9 mouse cellular contexts compared by ENCODE assay signal in the genomic region with DNA sequence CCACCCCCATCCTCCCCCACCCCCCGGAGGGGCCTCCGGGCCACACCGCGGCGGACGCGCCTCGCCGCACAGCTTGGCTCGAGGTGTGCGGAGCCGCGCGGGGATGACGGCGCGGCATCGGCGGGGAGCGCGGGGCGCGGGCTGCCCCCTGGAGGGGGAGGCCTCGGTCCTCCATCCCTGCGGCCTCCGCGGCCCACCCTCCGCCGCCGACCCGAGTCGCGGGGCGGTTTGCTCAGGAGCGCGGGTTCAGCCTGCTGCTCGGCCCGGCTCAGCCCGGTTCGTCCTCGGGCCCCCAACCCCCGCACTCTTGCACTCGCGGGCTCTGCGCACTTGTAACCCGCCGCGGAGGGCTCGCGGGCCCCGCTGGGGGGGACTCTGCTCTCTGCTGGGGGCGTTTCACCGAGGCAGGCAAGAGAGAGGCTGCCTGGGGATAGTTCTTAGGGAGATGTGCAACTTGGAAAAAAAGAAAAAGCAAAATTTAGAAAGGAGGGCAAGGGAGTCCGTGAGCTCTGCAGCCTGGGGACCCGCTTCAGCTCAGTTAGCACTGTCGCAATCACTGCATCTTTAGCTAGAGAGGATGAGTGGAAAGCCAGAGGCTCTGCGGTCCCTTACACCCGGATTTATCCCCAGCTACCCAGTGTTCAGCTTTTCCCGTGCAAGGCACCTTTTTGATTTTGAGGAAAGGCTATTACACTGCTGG. TPM values are rescaled to one million over a fixed set of nuclear protein-coding genes. Genes with fewer than 3 reads are reported as not detected.
DNase-seq lines count a peak whose midpoint lies in the region; ATAC-seq and TF ChIP-seq lines count a peak whose summit lies in the region.
"Had no signal": no experiment of that assay in that cellular context is flagged by ENCODE, and none has a peak within 500 bp of the region (broad histone marks: within the 10 kb centered on the region; RNA-seq: fewer than 3 reads in every experiment).

No protein-coding gene starts in this region.

- TF ChIP-seq CTCF in gastrocnemius, adult 2 months (IDR thresholded peaks at IDR 0.05): no peak
- TF ChIP-seq CTCF in E14TG2a.4 (conservative IDR thresholded peaks at IDR 0.05; ENCODE audit: low read length): no peak

- no peaks in the 10 kb centered on the region for H3K36me3 ChIP-seq in E14TG2a.4 (ENCODE audit: insufficient read depth, low read length)
- H3K36me3 ChIP-seq in hindbrain, embryonic 14.5 days (replicated peaks; ENCODE audit: control insufficient read depth, insufficient read depth): no peaks in the 10 kb centered on the region
- H3K36me3 ChIP-seq in midbrain, embryonic 15.5 days (replicated peaks): no peaks in the 10 kb centered on the region

- peak overlapping the region; percentile 65 for H3K9ac ChIP-seq in hindbrain, embryonic 14.5 days
- peak overlapping the region; percentile 58 for H3K9ac ChIP-seq in midbrain, embryonic 15.5 days

- ATAC-seq in hindbrain, embryonic 14.5 days (ENCODE audit: low FRiP score): peak; percentile 55
- peak; percentile 57 for ATAC-seq in midbrain, embryonic 15.5 days (replicated peaks)

- under 1% methylated on average over 36 of the region's 59 CpGs for WGBS in hindbrain, embryonic 14.5 days
- 1% methylated on average over 45 of the region's 59 CpGs for WGBS in midbrain, embryonic 15.5 days

- H3K4me2 ChIP-seq in hindbrain, embryonic 14.5 days (replicated peaks): peak overlapping the region; percentile 93
- H3K4me2 ChIP-seq in midbrain, embryonic 15.5 days: peak overlapping the region; percentile 90

- DNase-seq in gastrocnemius, adult 2 months: peak; percentile 20
- DNase-seq in gastrocnemius, postnatal 25 days: no peak
- DNase-seq in embryo, embryonic 10 days (ENCODE audit: low spot score): peak; percentile 44
- DNase-seq in hindbrain, embryonic 14.5 days (ENCODE audit: low spot score): peak; percentile 36
- DNase-seq in B cell, adult 2 months: no peak
- no peak for DNase-seq in lung, postnatal 10 days

- H3K27me3 ChIP-seq in E14TG2a.4 (ENCODE audit: insufficient read depth, low read length): peaks cover 53% of the 10 kb centered on the region
- peaks cover 64% of the 10 kb centered on the region for H3K27me3 ChIP-seq in hindbrain, embryonic 14.5 days (ENCODE audit: control insufficient read depth, insufficient read depth, low read length)
- peaks cover 44% of the 10 kb centered on the region for H3K27me3 ChIP-seq in midbrain, embryonic 15.5 days (replicated peaks)

- no peak overlapping the region for H3K27ac ChIP-seq in gastrocnemius, adult 2 months
- H3K27ac ChIP-seq in hindbrain, embryonic 14.5 days: no peak overlapping the region
- H3K27ac ChIP-seq in midbrain, embryonic 15.5 days: peak overlapping the region; percentile 35; the same call in 1 of the 2 replicates

- no peaks in the 10 kb centered on the region; the same call in 1 of the 2 replicates for H3K4me1 ChIP-seq in E14TG2a.4 (replicated peaks; ENCODE audit: low read depth, low read length)
- H3K4me1 ChIP-seq in hindbrain, embryonic 14.5 days (replicated peaks; ENCODE audit: control insufficient read depth, insufficient read depth, low read length): 0 out of 2 replicates have a peak, but pooled peaks cover 6% of the 10 kb centered on the region
- H3K4me1 ChIP-seq in midbrain, embryonic 15.5 days: peaks cover 23% of the 10 kb centered on the region

- peak overlapping the region; percentile 63 for H3K4me3 ChIP-seq in gastrocnemius, adult 2 months
- peak overlapping the region; percentile 79 for H3K4me3 ChIP-seq in E14TG2a.4 (replicated peaks; ENCODE audit: low read length)
- H3K4me3 ChIP-seq in hindbrain, embryonic 14.5 days (replicated peaks; ENCODE audit: low read length): peak overlapping the region; percentile 62
- H3K4me3 ChIP-seq in midbrain, embryonic 15.5 days: peak overlapping the region; percentile 60

- no peaks in the 10 kb centered on the region for H3K9me3 ChIP-seq in E14TG2a.4 (ENCODE audit: low read length)
- peaks cover 17% of the 10 kb centered on the region for H3K9me3 ChIP-seq in hindbrain, embryonic 14.5 days (ENCODE audit: control insufficient read depth, low read length)
- H3K9me3 ChIP-seq in midbrain, embryonic 15.5 days: peaks cover 5% of the 10 kb centered on the region; the same call in 1 of the 2 replicates

- intact Hi-C loops in gastrocnemius, adult 2 months (cut with DNase I): no loop called here

RNA-seq across cellular contexts. Expression of a gene that starts 1.1 kb away (rescaled TPM):
- not detected for total RNA-seq in gastrocnemius, adult 2 months (2021)
- under 1 TPM; 0.05 to 0.19 TPM for total RNA-seq in gastrocnemius, postnatal 25 days (2021)
- polyA plus RNA-seq in hindbrain, embryonic 14.5 days (2014; fragmentation: Nextera tagmentation; extraction: Ambion mirVana): 12.6 and 15.6 TPM in 2 replicates
- polyA plus RNA-seq in midbrain, embryonic 15.5 days (2015; fragmentation: Nextera tagmentation; extraction: Ambion mirVana): 13.9 and 15.8 TPM in 2 replicates
- total RNA-seq: hematopoietic stem cell, adult 5-6 weeks had no signal

RNA-seq across cellular contexts. Expression of a gene that starts 40.9 kb away (rescaled TPM):
- total RNA-seq in gastrocnemius, adult 2 months (2021): 10 to 100 TPM; 21.1 to 24.7 TPM
- 10 to 100 TPM; 18.8 to 19.2 TPM for total RNA-seq in gastrocnemius, postnatal 25 days (2021)
- 81.3 and 98.0 TPM in 2 replicates for polyA plus RNA-seq in hindbrain, embryonic 14.5 days (2014; fragmentation: Nextera tagmentation; extraction: Ambion mirVana)
- 60.4 and 68.6 TPM in 2 replicates for polyA plus RNA-seq in midbrain, embryonic 15.5 days (2015; fragmentation: Nextera tagmentation; extraction: Ambion mirVana)

RNA-seq across cellular contexts. Expression of a gene that starts 41.0 kb away (rescaled TPM):
- 1 to 10 TPM; 5.1 to 6.4 TPM for total RNA-seq in gastrocnemius, adult 2 months (2021)
- total RNA-seq in gastrocnemius, postnatal 25 days (2021): 1 to 10 TPM; 4.4 to 8.7 TPM
- polyA plus RNA-seq in hindbrain, embryonic 14.5 days (2014; fragmentation: Nextera tagmentation; extraction: Ambion mirVana): 27.0 and 27.4 TPM in 2 replicates
- 25.7 and 31.3 TPM in 2 replicates for polyA plus RNA-seq in midbrain, embryonic 15.5 days (2015; fragmentation: Nextera tagmentation; extraction: Ambion mirVana)

Comparison
In these comparisons a context has a peak if more than half of its experiments do, and no peak if none do; other contexts are left out.
1. DNase-seq: peak in gastrocnemius, adult 2 months (single experiment), embryo, embryonic 10 days (single experiment) and hindbrain, embryonic 14.5 days (single experiment); none in gastrocnemius, postnatal 25 days (single experiment), B cell, adult 2 months (0 of 2) and lung, postnatal 10 days (single experiment).
2. Peak in every context shown above with its lines, with median percentiles within 50 percentile points of each other: H3K4me3 ChIP-seq.